Mouse (Mus musculus) T-helper 1 cell (primary cell): ENCODE data around the gene Myom3.

ENCODE experiments used
- in situ Hi-C: fragments of 300-600 bp; cut with MboI, MseI; formaldehyde crosslinking; loops from one replicate; pipeline ENCODE4 v1.15.1; 2025; ENCODE audit warnings: high pct_unique_total_duplicates

The Myom3 gene

DNA sequence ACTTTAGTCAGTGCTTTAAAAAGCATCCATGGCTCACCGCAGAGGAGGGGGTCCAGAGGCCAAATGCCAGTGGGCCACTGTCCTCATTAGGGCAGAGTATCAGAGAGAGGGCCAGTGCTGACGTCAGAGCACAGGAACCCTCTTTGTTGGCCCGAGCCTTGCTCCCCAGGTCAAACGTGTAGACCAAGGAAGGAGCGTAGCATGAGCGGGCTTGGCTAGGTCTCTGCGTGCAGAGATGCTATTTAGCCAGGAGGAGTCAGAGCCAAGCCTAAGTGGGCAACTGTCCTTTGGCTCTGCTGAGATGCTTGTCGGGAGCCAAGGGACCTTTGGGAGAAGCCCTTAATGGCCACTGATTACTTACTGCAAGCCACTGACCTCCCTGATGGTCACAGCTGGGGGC lies 1.5 kb downstream of the Myom3 start:
- in situ Hi-C loops = no loop called here

- in situ Hi-C loops = no loop called here
Observed at GRCm38 (mm10) chr4:135761569-135761968, 2.1 kb downstream of the Myom3 start.

GRCm38 (mm10) chr4:135762251-135762906 lies 2.9 kb downstream of the Myom3 start:
- in situ Hi-C loops = no loop called here

- in situ Hi-C loops = no loop called here
Observed at GRCm38 (mm10) chr4:135764700-135765099, 5.2 kb downstream of the Myom3 start.

GRCm38 (mm10) chr4:135765707-135766106 lies 6.2 kb downstream of the Myom3 start:
- in situ Hi-C loops = no loop called here

- in situ Hi-C loops = no loop called here
Observed at GRCm38 (mm10) chr4:135766976-135767375, 7.5 kb downstream of the Myom3 start.

DNA sequence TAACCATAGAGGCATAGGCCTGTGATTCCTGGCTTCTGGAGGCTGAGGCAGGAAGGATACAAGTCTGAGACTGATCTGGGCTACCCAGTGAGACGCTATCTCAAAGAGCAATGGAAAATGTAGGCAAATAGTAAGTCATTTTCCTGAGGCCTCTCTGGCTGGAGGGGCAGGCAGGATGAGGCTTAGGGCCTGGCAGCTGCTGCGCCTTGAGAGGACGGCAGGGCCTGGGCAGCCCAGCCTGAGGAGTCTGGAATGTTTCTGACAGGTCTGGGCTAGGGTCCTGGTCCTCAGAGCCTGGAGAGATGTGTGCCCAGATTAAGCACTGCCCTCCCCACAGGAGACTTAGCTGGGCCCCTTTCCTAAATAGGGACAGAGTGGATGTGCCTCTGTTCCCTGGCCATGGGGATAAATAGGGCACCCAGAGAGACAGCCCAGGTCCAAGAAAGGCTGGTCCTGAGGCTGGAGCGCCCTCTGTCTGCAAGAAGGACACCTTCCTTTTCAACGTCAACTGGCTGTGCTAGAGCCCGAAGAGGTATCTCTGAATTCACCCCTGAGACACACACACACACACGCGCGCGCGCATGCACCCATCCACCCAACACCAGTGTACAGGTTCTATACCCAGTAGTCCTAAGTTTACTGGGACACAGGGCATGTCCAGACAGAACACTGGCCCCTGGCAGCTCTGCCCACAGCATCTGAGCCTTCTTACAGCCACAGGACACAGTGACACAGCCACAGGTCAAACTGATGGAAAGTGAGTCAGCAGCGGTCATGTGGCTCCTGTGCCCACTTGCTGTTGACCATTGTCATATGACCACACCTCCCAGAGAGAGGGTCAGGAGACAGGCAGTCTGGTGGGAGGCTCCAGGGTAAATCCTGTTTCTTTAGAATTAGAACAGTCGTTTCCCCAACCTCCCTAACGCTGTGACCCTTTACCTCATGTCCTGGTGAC lies 9.3 kb downstream of the Myom3 start:
- in situ Hi-C loops = no loop called here

GRCm38 (mm10) chr4:135770611-135771305 lies 11.2 kb downstream of the Myom3 start:
- in situ Hi-C loops = no loop called here

GRCm38 (mm10) chr4:135771592-135771991 lies 12.1 kb downstream of the Myom3 start:
- in situ Hi-C loops = no loop called here

- in situ Hi-C loops = no loop called here
Observed at GRCm38 (mm10) chr4:135772671-135773070, 13.2 kb downstream of the Myom3 start.

DNA sequence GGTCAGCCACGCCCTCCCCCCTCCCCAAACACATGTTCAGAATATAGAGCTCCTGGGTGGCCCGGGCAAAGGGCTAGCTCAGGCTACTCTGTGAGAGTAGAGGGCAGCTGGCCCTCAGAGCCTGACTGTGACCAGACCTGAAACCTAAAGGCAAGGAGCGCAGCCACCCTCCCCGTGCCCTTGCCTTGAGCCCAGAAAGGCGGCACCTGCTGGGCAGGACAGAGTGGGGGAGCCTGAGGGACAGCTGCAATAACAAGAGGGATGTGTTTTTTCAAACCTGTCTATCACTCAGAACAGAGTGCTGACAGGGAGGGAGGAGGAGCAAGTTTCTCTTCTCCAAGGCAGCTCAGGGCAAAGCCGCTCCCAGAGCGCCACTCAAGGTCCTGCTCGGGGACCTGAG lies 15.0 kb downstream of the Myom3 start:
- in situ Hi-C loops = no loop called here

- in situ Hi-C loops = no loop called here
Observed at GRCm38 (mm10) chr4:135776850-135777249, 17.3 kb downstream of the Myom3 start.

- in situ Hi-C loops = no loop called here
Observed at GRCm38 (mm10) chr4:135779661-135780060, 20.1 kb downstream of the Myom3 start.

DNA sequence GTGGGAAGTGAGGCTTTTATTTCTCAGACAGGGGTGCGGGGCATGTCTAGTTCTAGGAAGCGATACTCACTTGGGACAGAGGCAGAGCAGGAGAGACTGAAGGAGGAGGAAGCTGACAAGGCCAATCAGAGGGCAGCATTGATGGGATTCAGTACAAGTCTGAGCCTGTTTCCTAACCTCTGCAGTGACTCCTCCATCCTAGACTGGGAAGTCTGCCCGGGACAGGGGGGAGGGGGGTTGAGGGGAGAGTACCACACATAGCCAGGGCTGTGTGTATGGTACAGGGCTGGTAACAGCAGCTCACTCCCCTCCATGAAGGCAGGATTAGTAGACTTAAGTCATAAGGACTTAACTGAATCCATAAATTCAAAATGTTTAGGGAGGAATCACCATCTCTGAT lies 20.7 kb downstream of the Myom3 start:
- in situ Hi-C loops = no loop called here

GRCm38 (mm10) chr4:135781304-135781703 lies 21.8 kb downstream of the Myom3 start:
- in situ Hi-C loops = no loop called here

GRCm38 (mm10) chr4:135786581-135786980 lies 27.1 kb downstream of the Myom3 start:
- in situ Hi-C loops = no loop called here

DNA sequence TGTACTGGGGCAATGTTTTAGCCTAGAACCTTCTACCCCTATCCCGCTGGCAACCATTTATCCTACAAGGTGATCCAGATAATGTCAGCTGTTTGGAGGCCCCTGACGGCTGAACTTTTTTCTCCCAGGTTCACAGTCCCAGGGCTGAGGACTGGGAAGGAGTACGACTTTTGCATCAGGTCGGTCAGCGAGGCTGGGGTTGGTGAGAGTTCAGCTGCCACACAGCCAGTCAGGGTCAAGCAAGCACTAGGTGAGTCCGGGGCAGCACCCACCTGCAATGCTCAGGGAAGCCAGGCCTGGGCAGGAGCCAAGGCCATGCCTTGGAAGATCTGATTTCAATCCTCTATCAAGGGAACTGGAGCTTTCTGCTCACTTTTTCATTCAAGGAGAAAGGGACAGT lies 27.8 kb downstream of the Myom3 start:
- in situ Hi-C loops = no loop called here

GRCm38 (mm10) chr4:135789135-135789534 lies 29.6 kb downstream of the Myom3 start:
- in situ Hi-C loops = no loop called here

- in situ Hi-C loops = no loop called here
Observed at GRCm38 (mm10) chr4:135792821-135793220, 33.3 kb downstream of the Myom3 start.

- in situ Hi-C loops = no loop called here
Observed at GRCm38 (mm10) chr4:135797931-135798330, 38.4 kb downstream of the Myom3 start.

DNA sequence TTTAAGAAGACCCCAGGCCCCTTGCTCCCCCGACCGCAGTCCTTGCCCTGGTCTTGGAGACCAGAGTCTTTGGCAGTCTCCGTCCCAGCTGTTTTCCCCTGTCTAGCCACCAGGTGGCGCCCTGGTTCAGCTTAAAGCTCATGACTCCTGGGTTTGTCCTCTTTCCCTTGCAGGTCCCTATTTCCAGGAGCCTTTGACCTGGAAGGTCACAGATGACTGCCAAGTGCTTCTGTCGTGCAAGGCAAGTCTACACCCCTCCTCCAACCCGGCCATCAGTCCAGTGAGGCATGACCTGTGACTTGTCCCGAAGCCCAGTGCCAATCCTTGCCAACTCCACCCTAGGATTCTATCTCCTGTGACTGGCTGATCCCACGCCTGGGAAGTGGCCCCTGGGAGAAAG lies 42.0 kb downstream of the Myom3 start:
- in situ Hi-C loops = loop anchor here (5.0 kb wide), 1 partner anchor 136 kb away; no protein-coding TSS in a partner anchor

GRCm38 (mm10) chr4:135803299-135803698 lies 43.8 kb downstream of the Myom3 start:
- in situ Hi-C loops = loop anchor here (5.0 kb wide), 1 partner anchor 134 kb away; no protein-coding TSS in a partner anchor
